Mouse (Mus musculus) cerebellum, adult 8-10 months (tissue): ENCODE data around the gene Olfr108.

Source experiments
- DNase-seq: peaks from one replicate; pipeline ENCODE4 v3.0.0; 2022

Gene Olfr108

DNA sequence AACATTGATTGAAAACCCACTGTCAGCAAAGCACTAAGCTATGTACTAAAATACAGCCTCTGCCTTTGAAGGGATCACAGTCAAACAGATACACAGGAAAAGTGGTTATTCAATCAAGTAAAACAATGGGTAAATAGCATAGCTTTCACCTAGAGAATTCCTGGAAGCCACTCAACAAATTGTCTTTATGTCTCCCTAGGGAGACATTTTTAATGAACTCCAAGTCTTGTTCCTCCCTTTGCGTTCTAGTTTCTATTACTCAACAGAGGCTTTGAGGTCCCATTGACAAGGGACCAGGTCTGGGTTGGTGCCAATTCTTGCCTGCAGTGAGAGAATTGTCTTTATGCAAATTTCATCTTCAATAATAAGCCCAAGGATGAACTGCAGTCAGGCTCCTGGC lies at the start of gene Olfr108:
Olfr108 (plus strand) TSS at position 301 of the 400 bp plus-strand sequence.
- DNase-seq = no peak

DNA sequence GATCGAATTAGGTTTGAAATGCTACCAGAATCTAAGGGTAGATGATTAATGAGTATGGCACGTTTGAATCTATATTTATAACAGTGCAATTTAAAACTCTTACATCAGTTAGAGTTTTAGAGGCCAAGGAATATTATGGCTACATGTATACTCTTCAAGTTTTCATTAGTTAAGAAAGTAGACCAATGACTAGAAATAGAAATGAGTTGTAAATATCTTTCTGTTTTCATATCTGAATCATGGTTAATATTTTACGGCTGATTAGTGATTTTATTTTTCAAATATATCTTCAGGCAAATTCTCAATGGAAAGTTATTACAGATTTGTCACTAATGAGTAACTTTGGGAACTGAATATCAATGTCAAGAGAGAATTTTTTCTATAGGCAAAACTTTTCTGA lies 46.4 kb upstream of the Olfr108 start, which contains the start of gene Olfr107:
Olfr107 (plus strand) TSS at position 301 of the 400 bp plus-strand sequence.
- no peak for DNase-seq

DNA sequence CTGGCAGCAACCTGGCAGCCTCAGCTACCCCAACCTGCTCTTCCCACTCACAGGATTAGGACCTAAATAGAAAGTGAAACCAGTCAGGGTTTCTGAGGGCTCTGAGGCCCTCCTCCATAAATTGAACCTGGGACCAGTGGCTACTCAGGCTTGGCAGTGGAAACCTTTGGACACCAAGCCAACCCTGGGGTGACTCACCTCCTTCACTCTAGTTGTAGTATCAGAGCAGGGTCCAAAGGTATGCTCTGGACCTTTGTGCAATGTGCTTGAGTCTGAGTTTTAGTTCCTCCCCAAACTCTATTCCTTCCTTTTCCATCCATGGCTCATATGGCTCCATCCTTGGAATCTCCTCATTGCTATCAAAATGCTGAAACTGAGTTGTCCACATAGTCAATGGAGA lies 31.9 kb upstream of the Olfr108 start:
- DNase-seq = no peak

DNA sequence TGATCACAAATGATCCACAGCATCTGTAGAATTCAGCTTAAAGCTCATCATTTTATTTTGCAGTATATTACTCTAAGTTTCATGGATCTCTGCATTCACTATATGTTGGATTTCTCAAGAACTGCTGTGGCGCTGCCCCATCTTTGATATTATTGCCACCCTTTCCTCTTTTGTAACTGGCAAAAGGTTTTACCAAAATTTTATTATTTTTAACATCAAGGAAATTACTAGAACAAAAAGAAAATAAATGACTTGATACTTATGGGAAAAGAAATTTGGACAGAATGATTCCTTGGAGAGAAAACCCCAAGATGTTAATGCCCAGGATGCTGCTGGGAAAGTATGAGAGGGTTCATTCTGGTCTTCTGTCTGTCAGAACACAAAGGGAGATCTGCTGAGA lies 13.3 kb downstream of the Olfr108 start, which contains the start of gene Olfr109:
Olfr109 (plus strand) TSS at position 301 of the 400 bp plus-strand sequence.
- DNase-seq = no peak

DNA sequence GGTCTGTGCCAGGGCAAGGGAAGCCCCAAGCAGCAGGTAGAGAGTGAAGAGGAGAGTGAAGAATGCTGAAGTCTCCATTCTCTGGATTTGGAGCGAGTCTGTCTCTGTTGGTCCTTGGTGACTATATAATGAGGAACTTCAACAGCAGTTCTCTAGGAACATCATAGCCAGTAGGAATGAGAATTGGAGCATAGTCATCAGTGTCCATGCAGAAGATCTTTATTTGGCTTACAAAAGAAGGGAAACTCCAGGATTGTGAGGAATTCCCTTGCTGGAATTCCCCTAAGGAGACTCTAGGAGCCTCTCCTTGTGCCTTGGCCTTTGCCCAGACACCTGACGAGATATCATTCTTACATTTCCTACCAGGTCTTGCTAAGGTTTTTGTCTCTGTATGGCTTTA lies 38.2 kb downstream of the Olfr108 start, which contains the start of gene H2-M2:
H2-M2 (minus strand) TSS at position 101 of the 400 bp plus-strand sequence.
- no peak for DNase-seq

DNA sequence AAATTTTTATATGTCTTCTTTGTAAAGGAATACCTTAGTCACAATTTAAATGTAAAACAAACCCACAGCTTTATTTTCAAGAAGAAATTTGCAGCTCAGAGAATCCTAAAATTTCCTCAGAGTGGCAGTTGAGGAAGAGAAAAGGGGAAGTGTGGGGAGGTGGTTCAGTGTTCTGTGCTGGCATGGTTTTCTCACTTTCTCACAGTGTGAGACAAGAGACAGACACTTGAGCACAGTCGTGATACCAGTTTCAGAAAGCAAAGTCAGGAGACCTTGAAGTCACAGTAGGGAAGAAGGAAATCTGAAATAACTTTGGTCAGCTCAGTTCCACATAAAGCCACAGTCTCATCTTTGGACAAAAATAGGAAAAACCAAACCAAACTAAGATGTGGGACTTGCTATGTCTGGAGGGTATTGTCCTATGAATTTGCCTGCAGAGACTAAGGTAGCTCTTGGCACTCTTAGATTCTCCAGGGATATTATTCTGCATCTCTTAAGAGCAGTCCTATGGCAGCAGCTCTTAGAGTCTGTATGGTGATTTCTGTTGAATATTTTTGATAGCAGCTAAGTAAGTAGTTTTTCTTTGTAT lies 46.7 kb downstream of the Olfr108 start, which contains the start of gene Olfr110:
Olfr110 (plus strand) TSS at position 539 of the 589 bp plus-strand sequence.
- DNase-seq = no peak
